In genomic region chr1:55129716-55130115, GRCm38 (mm10) we compare ENCODE assay signal across 15 mouse cellular contexts. TPM values are rescaled to one million over a fixed set of nuclear protein-coding genes. Genes with fewer than 3 reads are reported as not detected.
DNase-seq lines count a peak whose midpoint lies in the region; ATAC-seq and TF ChIP-seq lines count a peak whose summit lies in the region.
"Had no signal": no experiment of that assay in that cellular context is flagged by ENCODE, and none has a peak within 500 bp of the region (broad histone marks: within the 10 kb centered on the region; RNA-seq: fewer than 3 reads in every experiment).

No protein-coding gene starts in this region.

- whole genome bisulfite sequencing in hindbrain, embryonic 15.5 days, result 93% methylated on average over 5 of the region's 5 CpGs
- WGBS in hindbrain, embryonic 12.5 days, result 89% methylated on average over 5 of the region's 5 CpGs
- WGBS in bone marrow, adult 2 months, result 49% methylated on average over 5 of the region's 5 CpGs
- WGBS in liver, postnatal 0 days (ENCODE audit: insufficient replicate concordance), result 77% methylated on average over 5 of the region's 5 CpGs

- ATAC-seq in hindbrain, embryonic 15.5 days (ENCODE audit: low FRiP score, low read depth), result no peak
- ATAC-seq in hindbrain, embryonic 12.5 days (ENCODE audit: low FRiP score), result no peak
- ATAC-seq in liver, postnatal 0 days, result no peak
- ATAC-seq in cerebellum, adult (ENCODE audit: insufficient number of reproducible peaks, low FRiP score, low TSS enrichment), result no peak

- no peaks in the 10 kb centered on the region for H3K36me3 ChIP-seq in hindbrain, embryonic 15.5 days
- 0 out of 2 replicates have a peak, but pooled peaks cover 4% of the 10 kb centered on the region for H3K36me3 ChIP-seq in hindbrain, embryonic 12.5 days
- H3K36me3 ChIP-seq in ES-Bruce4 (ENCODE audit: control insufficient read depth, insufficient read depth, low read length, poor library complexity, severe bottlenecking), result peaks cover 3% of the 10 kb centered on the region
- H3K36me3 ChIP-seq in liver, postnatal 0 days (replicated peaks; ENCODE audit: insufficient read depth, low read length), result 0 out of 2 replicates have a peak, but pooled peaks cover 8% of the 10 kb centered on the region
- H3K36me3 ChIP-seq: heart, embryonic 15.5 days had no signal

- no peak overlapping the region for H3K9ac ChIP-seq in hindbrain, embryonic 15.5 days
- no peak overlapping the region for H3K9ac ChIP-seq in hindbrain, embryonic 12.5 days
- H3K9ac ChIP-seq in ES-Bruce4 (ENCODE audit: low read depth, poor library complexity, severe bottlenecking), result peak overlapping the region; percentile 73
- no peak overlapping the region for H3K9ac ChIP-seq in liver, postnatal 0 days (replicated peaks)
- H3K9ac ChIP-seq: heart, embryonic 15.5 days had no signal

- TF ChIP-seq POLR2A in ES-Bruce4 (IDR thresholded peaks at IDR 0.05; ENCODE audit: insufficient read depth, low read length), result no peak
- no peak for TF ChIP-seq POLR2A in bone marrow, adult 2 months (IDR thresholded peaks at IDR 0.05; ENCODE audit: borderline replicate concordance, control insufficient read depth, low read depth, low read length)

- H3K9me3 ChIP-seq in hindbrain, embryonic 15.5 days, result no peaks in the 10 kb centered on the region
- H3K9me3 ChIP-seq in hindbrain, embryonic 12.5 days (replicated peaks), result no peaks in the 10 kb centered on the region
- no peaks in the 10 kb centered on the region for H3K9me3 ChIP-seq in ES-Bruce4 (replicated peaks; ENCODE audit: control insufficient read depth, insufficient read depth, low read length, poor library complexity, severe bottlenecking)
- H3K9me3 ChIP-seq in liver, postnatal 0 days (ENCODE audit: low read length), result no peaks in the 10 kb centered on the region
- H3K9me3 ChIP-seq: embryonic facial prominence, embryonic 10.5 days; heart, embryonic 15.5 days; hindbrain, embryonic 13.5 days had no signal

- DNase-seq in liver, postnatal 0 days, result no peak
- DNase-seq in kidney, postnatal 25 days, result no peak
- DNase-seq in right cerebral cortex, postnatal 4 days, result no peak
- DNase-seq: kidney, adult 18-20 months; kidney, postnatal 4 days; lung, adult 2 months; thymus, adult 18-20 months had no signal

- peaks cover 22% of the 10 kb centered on the region for H3K4me1 ChIP-seq in hindbrain, embryonic 15.5 days (replicated peaks)
- peaks cover 20% of the 10 kb centered on the region for H3K4me1 ChIP-seq in hindbrain, embryonic 12.5 days
- H3K4me1 ChIP-seq in ES-Bruce4 (ENCODE audit: control insufficient read depth, insufficient read depth, low read length), result peaks cover 1% of the 10 kb centered on the region
- H3K4me1 ChIP-seq in bone marrow, adult 2 months (ENCODE audit: control insufficient read depth, insufficient read depth, low read length), result peaks cover 2% of the 10 kb centered on the region; the same call in 1 of the 2 replicates
- peaks cover 16% of the 10 kb centered on the region for H3K4me1 ChIP-seq in liver, postnatal 0 days (ENCODE audit: insufficient read depth)

- no peaks in the 10 kb centered on the region for H3K27me3 ChIP-seq in hindbrain, embryonic 15.5 days
- no peaks in the 10 kb centered on the region for H3K27me3 ChIP-seq in hindbrain, embryonic 12.5 days
- no peaks in the 10 kb centered on the region for H3K27me3 ChIP-seq in ES-Bruce4 (ENCODE audit: control insufficient read depth, insufficient read depth, low read length, poor library complexity, severe bottlenecking)
- H3K27me3 ChIP-seq in liver, postnatal 0 days (ENCODE audit: insufficient read depth, low read length), result no peaks in the 10 kb centered on the region
- H3K27me3 ChIP-seq: heart, embryonic 15.5 days; hindbrain, embryonic 13.5 days had no signal

- TF ChIP-seq EP300 in ES-Bruce4 (IDR thresholded peaks at IDR 0.05; ENCODE audit: insufficient read depth, low read depth, low read length), result no peak
- TF ChIP-seq EP300 in liver, postnatal 0 days (IDR thresholded peaks at IDR 0.05; ENCODE audit: low read depth), result no peak

- no peak overlapping the region for H3K27ac ChIP-seq in hindbrain, embryonic 15.5 days (replicated peaks)
- no peak overlapping the region for H3K27ac ChIP-seq in hindbrain, embryonic 12.5 days
- H3K27ac ChIP-seq in ES-Bruce4 (ENCODE audit: insufficient read depth, low read length), result peak overlapping the region; percentile 89
- 0 out of 2 replicates have a peak overlapping the region, but pooled peaks have one; percentile 9 for H3K27ac ChIP-seq in bone marrow, adult 2 months (ENCODE audit: control insufficient read depth, insufficient read depth, low read depth, low read length, poor library complexity)
- H3K27ac ChIP-seq in liver, postnatal 0 days (ENCODE audit: low read depth), result peak overlapping the region; percentile 97

- no peak overlapping the region for H3K4me3 ChIP-seq in hindbrain, embryonic 15.5 days
- H3K4me3 ChIP-seq in hindbrain, embryonic 12.5 days, result no peak overlapping the region
- peak overlapping the region; percentile 35; the same call in 1 of the 2 replicates for H3K4me3 ChIP-seq in ES-Bruce4 (ENCODE audit: low read depth, low read length)
- H3K4me3 ChIP-seq in bone marrow, adult 2 months (replicated peaks; ENCODE audit: control insufficient read depth, low read depth, low read length), result no peak overlapping the region
- H3K4me3 ChIP-seq in liver, postnatal 0 days (ENCODE audit: low read depth, low read length), result no peak overlapping the region

- H3K4me2 ChIP-seq in hindbrain, embryonic 15.5 days, result peak overlapping the region; percentile 70; the same call in 1 of the 2 replicates
- no peak overlapping the region for H3K4me2 ChIP-seq in hindbrain, embryonic 12.5 days (replicated peaks)
- H3K4me2 ChIP-seq in liver, postnatal 0 days (ENCODE audit: low read depth, low read length), result peak overlapping the region; percentile 67; the same call in 1 of the 2 replicates

- no peak for TF ChIP-seq CTCF in ES-Bruce4 (IDR thresholded peaks at IDR 0.05; ENCODE audit: low read depth, low read length)
- TF ChIP-seq CTCF in bone marrow, adult 2 months (IDR thresholded peaks at IDR 0.05; ENCODE audit: control insufficient read depth, insufficient read depth, low read length), result no peak
- no peak for TF ChIP-seq CTCF in liver, postnatal 0 days (IDR thresholded peaks at IDR 0.05; ENCODE audit: low read depth)

RNA-seq across cellular contexts. Expression of gene Mob4, which starts 1.3 kb away (rescaled TPM):
- 156 and 158 TPM in 2 replicates for polyA plus RNA-seq in hindbrain, embryonic 15.5 days (2015; fragmentation: Nextera tagmentation; extraction: Ambion mirVana)
- polyA plus RNA-seq in hindbrain, embryonic 12.5 days (2016; fragmentation: Nextera tagmentation; extraction: Ambion mirVana), result 150 and 161 TPM in 2 replicates
- polyA plus RNA-seq in ES-Bruce4 (2011; ENCODE audit: insufficient read depth, insufficient read length, low read depth, missing spikeins), result 77.2 and 83.5 TPM in 2 replicates
- 15.2 and 20.8 TPM in 2 replicates for polyA plus RNA-seq in bone marrow, adult 2 months (2011; ENCODE audit: insufficient read depth, insufficient read length, low replicate concordance, missing spikeins)
- polyA plus RNA-seq in liver, postnatal 0 days (2015; fragmentation: Nextera tagmentation; extraction: Ambion mirVana), result 40.1 and 42.2 TPM in 2 replicates

RNA-seq across cellular contexts. Expression of gene Hspd1, which starts 41.7 kb away (rescaled TPM):
- 272 and 273 TPM in 2 replicates for polyA plus RNA-seq in hindbrain, embryonic 15.5 days (2015; fragmentation: Nextera tagmentation; extraction: Ambion mirVana)
- polyA plus RNA-seq in hindbrain, embryonic 12.5 days (2016; fragmentation: Nextera tagmentation; extraction: Ambion mirVana), result 304 and 325 TPM in 2 replicates
- polyA plus RNA-seq in ES-Bruce4 (2011; ENCODE audit: insufficient read depth, insufficient read length, low read depth, missing spikeins), result 626 and 704 TPM in 2 replicates
- 92.8 and 131 TPM in 2 replicates for polyA plus RNA-seq in bone marrow, adult 2 months (2011; ENCODE audit: insufficient read depth, insufficient read length, low replicate concordance, missing spikeins)
- 288 and 295 TPM in 2 replicates for polyA plus RNA-seq in liver, postnatal 0 days (2015; fragmentation: Nextera tagmentation; extraction: Ambion mirVana)

RNA-seq across cellular contexts. Expression of gene Hspe1, which starts 41.8 kb away (rescaled TPM):
- polyA plus RNA-seq in hindbrain, embryonic 15.5 days (2015; fragmentation: Nextera tagmentation; extraction: Ambion mirVana), result 240 and 257 TPM in 2 replicates
- polyA plus RNA-seq in hindbrain, embryonic 12.5 days (2016; fragmentation: Nextera tagmentation; extraction: Ambion mirVana), result 303 and 338 TPM in 2 replicates
- polyA plus RNA-seq in ES-Bruce4 (2011; ENCODE audit: insufficient read depth, insufficient read length, low read depth, missing spikeins), result 622 and 631 TPM in 2 replicates
- polyA plus RNA-seq in bone marrow, adult 2 months (2011; ENCODE audit: insufficient read depth, insufficient read length, low replicate concordance, missing spikeins), result 116 and 218 TPM in 2 replicates
- polyA plus RNA-seq in liver, postnatal 0 days (2015; fragmentation: Nextera tagmentation; extraction: Ambion mirVana), result 513 and 558 TPM in 2 replicates

Comparison
In these comparisons a context has a peak if more than half of its experiments do, and no peak if none do; other contexts are left out.
1. H3K27ac ChIP-seq: peak in ES-Bruce4 (single experiment), bone marrow, adult 2 months (single experiment) and liver, postnatal 0 days (single experiment); none in hindbrain, embryonic 15.5 days (single experiment) and hindbrain, embryonic 12.5 days (single experiment).